Mouse (Mus musculus) testis, postnatal 14 days (tissue): ENCODE measurements around the gene Gm20388.

Source experiments
- DNase-seq: peaks from one replicate; pipeline ENCODE4 v3.0.0; 2021; ENCODE audit warnings: low spot score

Gene Gm20388

GRCm38 (mm10) chr8:120045471-120045870 is 134.8 kb downstream of the Gm20388 start:
- no peak for DNase-seq

GRCm38 (mm10) chr8:120046258-120047020 is 135.8 kb downstream of the Gm20388 start:
- peak; percentile 71 for DNase-seq

GRCm38 (mm10) chr8:120049949-120050348 is 139.3 kb downstream of the Gm20388 start:
- no peak for DNase-seq

GRCm38 (mm10) chr8:120050376-120050775 is 139.7 kb downstream of the Gm20388 start:
- no peak for DNase-seq

- no peak for DNase-seq
These were observed 140.4 kb downstream of the Gm20388 start for GRCm38 (mm10) chr8:120051006-120051405.

GRCm38 (mm10) chr8:120051908-120052307 is 141.3 kb downstream of the Gm20388 start:
- DNase-seq: no peak

- no peak for DNase-seq
These were observed 141.7 kb downstream of the Gm20388 start for GRCm38 (mm10) chr8:120052318-120052717.

- DNase-seq: no peak
These were observed 144.2 kb downstream of the Gm20388 start for GRCm38 (mm10) chr8:120054833-120055232.

- DNase-seq: no peak
These were observed 146.4 kb downstream of the Gm20388 start for GRCm38 (mm10) chr8:120057078-120057477.

GRCm38 (mm10) chr8:120062742-120063141 is 152.1 kb downstream of the Gm20388 start:
- DNase-seq: no peak

GRCm38 (mm10) chr8:120063326-120063725 is 152.7 kb downstream of the Gm20388 start:
- DNase-seq: no peak

GRCm38 (mm10) chr8:120065611-120066010 is 155.0 kb downstream of the Gm20388 start:
- DNase-seq: no peak

GRCm38 (mm10) chr8:120066226-120066625 is 155.6 kb downstream of the Gm20388 start:
- DNase-seq: no peak

GRCm38 (mm10) chr8:120067936-120068668 is 157.5 kb downstream of the Gm20388 start:
- peak; percentile 59 for DNase-seq

GRCm38 (mm10) chr8:120071684-120072083 is 161.0 kb downstream of the Gm20388 start:
- peak; percentile 67 for DNase-seq

- peak; percentile 38 for DNase-seq
These were observed 161.6 kb downstream of the Gm20388 start for GRCm38 (mm10) chr8:120072259-120072658.

- no peak for DNase-seq
These were observed 162.2 kb downstream of the Gm20388 start for GRCm38 (mm10) chr8:120072827-120073226.

GRCm38 (mm10) chr8:120074516-120074915 is 163.9 kb downstream of the Gm20388 start:
- DNase-seq: no peak

GRCm38 (mm10) chr8:120075347-120075746 is 164.7 kb downstream of the Gm20388 start:
- DNase-seq: no peak

GRCm38 (mm10) chr8:120078080-120078479 is 167.4 kb downstream of the Gm20388 start:
- peak; percentile 70 for DNase-seq

GRCm38 (mm10) chr8:120079361-120079760 is 168.7 kb downstream of the Gm20388 start:
- no peak for DNase-seq

- no peak for DNase-seq
These were observed 172.6 kb downstream of the Gm20388 start for GRCm38 (mm10) chr8:120083261-120083660.

- DNase-seq: no peak
These were observed 174.1 kb downstream of the Gm20388 start for GRCm38 (mm10) chr8:120084783-120085182.
